Mouse (Mus musculus) stomach, postnatal 0 days (tissue): ENCODE measurements around the gene Pkp2. TPM values are rescaled to one million over a fixed set of nuclear protein-coding genes. Genes with fewer than 3 reads are reported as not detected.
A peak's percentile ranks its signal among the peaks of the same experiment; 100 is the strongest.
"Not testable (repeated sequence)": the region's sequence is repeated elsewhere in the genome, so short reads cannot be mapped to it uniquely, and the experiment has no call there.

Experiments
- ATAC-seq: fragments of 200-750 bp; cut with Nextera tagmentation; 2 replicates; pipeline ENCODE4 v1.8.0; 2017; ENCODE audit not compliant: low FRiP score, low TSS enrichment
- DNase-seq: peaks from one replicate; pipeline ENCODE4 v3.0.0-alpha.2; 2016; ENCODE audit warnings: low spot score
- H3K27ac ChIP-seq: fragments of 300-500 bp; sonication (generic); replicated peaks from 2 replicates; pipeline ENCODE4 v1.5.1; 2014; ENCODE audit warnings: mild to moderate bottlenecking, control low read depth
- H3K27me3 ChIP-seq: fragments of 300-500 bp; sonication (generic); 2 replicates; pipeline ENCODE4 v1.6.1; 2014; ENCODE audit warnings: low read length; ENCODE audit not compliant: control insufficient read depth, insufficient read depth
- H3K36me3 ChIP-seq: fragments of 300-500 bp; sonication (generic); 2 replicates; pipeline ENCODE4 v1.6.1; 2014; ENCODE audit warnings: low read length, mixed read lengths; ENCODE audit not compliant: control insufficient read depth, insufficient read depth
- H3K4me1 ChIP-seq: fragments of 300-500 bp; sonication (generic); replicated peaks from 2 replicates; pipeline ENCODE4 v1.6.1; 2014; ENCODE audit warnings: antibody characterized with exemption; ENCODE audit not compliant: control insufficient read depth, insufficient read depth
- H3K4me2 ChIP-seq: fragments of 300-500 bp; sonication (generic); replicated peaks from 2 replicates; pipeline ENCODE4 v1.6.1; 2014; ENCODE audit warnings: low read depth, mild to moderate bottlenecking, control low read depth, moderate library complexity
- H3K4me3 ChIP-seq: fragments of 300-500 bp; sonication (generic); 2 replicates; pipeline ENCODE4 v1.5.1; 2014; ENCODE audit warnings: low read depth, low read length, control low read depth
- H3K9ac ChIP-seq: fragments of 300-500 bp; sonication (generic); 2 replicates; pipeline ENCODE4 v1.6.1; 2014; ENCODE audit warnings: mild to moderate bottlenecking, low read length, control low read depth, mixed read lengths
- H3K9me3 ChIP-seq: fragments of 300-500 bp; sonication (generic); 2 replicates; pipeline ENCODE4 v1.6.1; 2016; ENCODE audit warnings: low read length; ENCODE audit not compliant: control insufficient read depth
- CTCF ChIP-seq: IDR thresholded peaks from 2 replicates; pipeline ENCODE4 v1.5.1; 2016; ENCODE audit warnings: antibody characterized with exemption, low read depth, mild to moderate bottlenecking, moderate library complexity
- EP300 ChIP-seq: optimal IDR thresholded peaks from 2 replicates; pipeline ENCODE3; 2016; ENCODE audit warnings: antibody characterized with exemption
- WGBS: fragments of 180-500 bp; shearing (Covaris S2); extraction: QIAGEN DNeasy Blood & Tissue Kit; methylation state at CpG from one replicate; pipeline ENCODE4 v1.1.7; 2014; 5-methylcytosine and 5-hydroxymethylcytosine counted together
- polyA plus RNA-seq: library from polyadenylated mRNA; unstranded; fragments of >200 nt; fragmentation: Nextera tagmentation; extraction: Ambion mirVana; gene quantifications from 2 replicates; pipeline ENCODE4 v1.2.1, GENCODE M21; 2015

Pkp2 gene
- 12.5 and 14.8 TPM in 2 replicates for polyA plus RNA-seq

DNA sequence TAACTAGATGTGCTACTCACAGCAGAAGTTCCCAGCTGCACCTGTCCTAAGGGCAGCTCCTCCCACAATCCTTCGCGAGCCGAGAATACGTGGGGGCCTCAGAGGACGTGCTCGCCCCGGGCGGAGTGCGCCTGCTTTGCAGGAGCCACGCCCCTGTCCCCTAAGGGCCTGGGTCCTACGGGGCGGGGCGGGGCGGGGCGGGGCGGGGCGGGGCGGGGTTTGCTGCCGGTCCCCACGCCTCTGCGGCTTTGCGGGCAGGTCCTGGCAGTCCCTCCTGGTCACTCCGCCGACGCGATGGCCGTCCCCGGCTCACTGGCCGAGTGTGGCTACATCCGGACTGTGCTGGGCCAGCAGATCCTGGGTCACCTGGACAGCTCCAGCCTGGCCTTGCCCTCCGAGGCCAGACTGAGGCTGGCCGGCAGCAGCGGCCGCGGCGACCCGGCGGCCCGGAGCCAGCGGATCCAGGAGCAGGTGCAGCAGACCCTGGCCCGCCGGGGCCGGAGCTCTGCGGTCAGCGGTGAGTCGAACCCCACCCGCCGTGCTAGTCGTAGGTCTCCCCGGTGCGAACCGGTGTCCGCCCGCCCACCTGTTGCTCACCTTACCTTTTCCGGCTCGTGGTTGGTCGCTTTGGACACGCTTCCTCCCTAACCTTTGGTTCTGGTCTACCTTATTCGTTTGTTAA is at the start of gene Pkp2:
Gene Pkp2, plus strand, starts transcription at position 240 of the 682 bp plus-strand sequence.
- ATAC-seq (peak; percentile 91), DNase-seq (peak; percentile 89)
- H3K4me2 ChIP-seq, result peak within 1 kb of the TSS; percentile 95
- peak within 1 kb of the TSS; percentile 70 for H3K9ac ChIP-seq
- peaks cover 2% of the 10 kb centered on the region; the same call in 1 of the 2 replicates for H3K4me1 ChIP-seq
- under 1% methylated on average over 59 of the region's 59 CpGs for WGBS
- H3K36me3 ChIP-seq, result no peaks in the 10 kb centered on the region
- TF ChIP-seq EP300 (no peak), CTCF (no peak)
- peak within 1 kb of the TSS; percentile 66 for H3K4me3 ChIP-seq
- no peaks in the 10 kb centered on the region for H3K9me3 ChIP-seq
- peak within 1 kb of the TSS; percentile 90 for H3K27ac ChIP-seq
- H3K27me3 ChIP-seq, result 0 out of 2 replicates have a peak, but pooled peaks cover 2% of the 10 kb centered on the region

DNA sequence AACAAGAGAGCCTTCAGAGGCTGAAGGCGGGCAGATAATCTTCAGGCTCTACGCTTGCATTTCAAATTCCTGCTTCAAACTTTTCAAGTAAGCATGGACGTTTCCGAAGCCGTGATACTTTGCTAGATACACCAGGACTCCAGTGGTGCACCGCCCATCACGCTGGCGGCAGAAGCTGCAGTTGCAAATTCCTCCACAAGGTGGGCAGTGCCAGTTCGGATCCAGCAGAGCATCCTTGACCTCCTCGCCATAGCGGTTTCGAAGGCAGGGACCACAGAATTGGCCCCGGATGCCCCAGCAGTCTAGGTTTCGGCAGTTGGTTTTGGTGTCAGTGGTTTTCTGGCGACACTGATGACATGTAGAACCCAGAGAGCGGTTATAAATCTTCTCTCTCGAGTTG is 15.7 kb upstream of the Pkp2 start:
- no peaks in the 10 kb centered on the region for H3K4me1 ChIP-seq
- no peaks in the 10 kb centered on the region for H3K27me3 ChIP-seq
- DNase-seq (no peak), ATAC-seq (no peak)
- H3K4me3 ChIP-seq, result no peak overlapping the region
- 67% methylated on average over 17 of the region's 17 CpGs for WGBS
- TF ChIP-seq CTCF, result peak; percentile 37; the same call in 1 of the 2 replicates
- TF ChIP-seq EP300, result no peak
- H3K36me3 ChIP-seq, result no peaks in the 10 kb centered on the region
- no peaks in the 10 kb centered on the region for H3K9me3 ChIP-seq
- H3K4me2 ChIP-seq, result no peak overlapping the region
- no peak overlapping the region for H3K9ac ChIP-seq
- no peak overlapping the region for H3K27ac ChIP-seq

DNA sequence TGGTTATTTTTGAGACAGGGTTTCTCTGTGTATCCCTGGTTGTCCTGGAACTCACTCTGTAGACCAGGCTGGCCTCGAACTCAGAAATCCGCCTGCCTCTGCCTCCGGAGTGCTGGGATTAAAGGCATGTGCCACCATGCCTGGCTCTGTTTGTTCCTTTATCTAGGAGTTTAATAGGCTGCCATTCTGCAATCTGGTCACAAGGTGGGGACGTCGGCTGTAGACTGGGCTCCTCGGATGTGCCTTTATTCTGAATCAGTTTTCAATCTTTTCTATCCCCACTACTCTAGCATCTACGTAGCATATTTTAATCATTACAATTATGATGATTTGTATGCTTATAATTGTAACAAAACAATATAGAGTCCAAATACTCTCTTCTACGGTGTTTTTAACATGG is 11.1 kb upstream of the Pkp2 start:
- not testable (repeated sequence) for H3K27me3 ChIP-seq, H3K36me3 ChIP-seq, H3K4me2 ChIP-seq, H3K9me3 ChIP-seq, H3K4me3 ChIP-seq, H3K4me1 ChIP-seq, H3K9ac ChIP-seq, H3K27ac ChIP-seq
- ATAC-seq (peak; percentile 81), DNase-seq (peak; percentile 54)
- 28% methylated on average over 8 of the region's 8 CpGs for WGBS
- TF ChIP-seq CTCF, result peak; percentile 85

DNA sequence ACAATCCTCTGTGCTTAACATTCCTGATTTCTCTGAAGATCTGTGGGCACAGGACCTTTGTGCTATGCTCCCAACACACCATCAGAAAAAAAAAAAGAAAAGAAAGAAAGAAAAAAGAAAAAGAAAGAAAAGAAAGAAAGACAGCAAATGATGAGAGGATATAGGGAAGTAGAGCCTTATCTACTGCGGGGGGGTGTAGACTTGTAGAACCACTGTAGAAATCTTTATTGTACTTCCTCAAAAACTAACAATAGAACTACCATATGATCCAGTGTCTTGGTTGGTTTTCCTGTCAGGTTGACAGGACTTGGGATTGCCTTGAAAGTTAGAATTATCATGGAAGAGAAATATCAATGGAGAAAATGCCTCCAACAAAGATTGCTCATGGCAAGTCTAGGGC is 8.5 kb upstream of the Pkp2 start:
- Histone ChIP-seq H3K27me3 (no peaks in the 10 kb centered on the region), H3K36me3 (no peaks in the 10 kb centered on the region), H3K4me2 (no peak overlapping the region), H3K4me1 (no peaks in the 10 kb centered on the region), H3K4me3 (no peak overlapping the region), H3K9me3 (no peaks in the 10 kb centered on the region), H3K9ac (no peak overlapping the region), H3K27ac (no peak overlapping the region)
- 83% methylated on average over 1 of the region's 1 CpGs for WGBS
- ATAC-seq, result no peak
- TF ChIP-seq EP300 (no peak), CTCF (no peak)
- DNase-seq, result no peak

DNA sequence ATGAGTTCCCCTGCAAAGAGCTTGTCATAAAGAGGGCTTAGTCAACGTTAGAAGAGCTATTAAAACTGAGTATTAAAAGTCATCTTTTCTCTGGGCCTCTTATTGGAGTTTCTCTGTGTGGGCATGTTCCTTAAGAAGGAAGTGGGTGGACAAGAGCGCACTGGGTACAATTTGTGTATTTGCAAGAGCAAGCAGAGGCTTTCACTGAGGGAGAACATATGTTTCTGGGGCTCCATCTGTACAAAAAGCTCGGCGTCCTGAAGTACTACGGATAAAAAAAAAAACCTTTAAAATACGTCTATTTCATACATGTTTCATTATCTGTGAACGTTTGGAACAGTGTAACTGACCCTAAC is 417 bp upstream of the Pkp2 start:
- H3K4me2 ChIP-seq, result peak overlapping the region; percentile 95
- no peaks in the 10 kb centered on the region for H3K9me3 ChIP-seq
- peak overlapping the region; percentile 66 for H3K4me3 ChIP-seq
- H3K27ac ChIP-seq, result peak overlapping the region; percentile 90; the same call in 1 of the 2 replicates
- H3K27me3 ChIP-seq, result 0 out of 2 replicates have a peak, but pooled peaks cover 2% of the 10 kb centered on the region
- ATAC-seq (no peak), DNase-seq (no peak)
- no peak for TF ChIP-seq CTCF
- TF ChIP-seq EP300, result no peak
- H3K36me3 ChIP-seq, result no peaks in the 10 kb centered on the region
- no peak overlapping the region for H3K9ac ChIP-seq
- 14% methylated on average over 7 of the region's 7 CpGs for WGBS
- H3K4me1 ChIP-seq, result peaks cover 2% of the 10 kb centered on the region; the same call in 1 of the 2 replicates

DNA sequence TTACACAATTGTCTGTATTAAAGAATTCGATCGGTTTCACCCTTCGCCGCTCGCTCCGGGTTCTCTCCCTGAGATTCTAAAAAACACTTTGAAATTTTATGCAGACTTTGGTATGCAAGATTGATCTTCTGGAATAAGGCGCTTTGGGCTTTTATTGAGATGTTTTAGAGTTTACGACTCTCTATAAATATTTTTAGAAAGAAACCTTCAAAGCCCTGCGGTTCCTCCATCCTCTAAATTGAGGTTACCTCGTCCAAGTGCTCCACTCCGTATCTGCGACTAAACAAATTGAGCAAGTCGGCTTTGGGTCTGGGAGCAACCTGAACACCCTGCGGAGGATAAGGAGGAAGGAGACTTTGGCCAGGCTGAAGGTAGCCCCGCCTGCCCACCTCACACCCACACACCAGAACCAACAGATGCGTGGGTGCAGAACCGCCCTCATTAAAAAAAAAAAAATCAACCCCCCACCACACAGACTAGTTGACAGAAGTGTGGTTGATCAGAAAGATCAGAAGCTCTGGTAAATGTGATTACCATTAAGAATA is 715 bp downstream of the Pkp2 start:
- TF ChIP-seq CTCF (no peak), EP300 (no peak)
- DNase-seq (peak; percentile 55), ATAC-seq (peak; percentile 56)
- 0 out of 2 replicates have a peak, but pooled peaks cover 2% of the 10 kb centered on the region for H3K27me3 ChIP-seq
- H3K4me3 ChIP-seq, result peak overlapping the region; percentile 66
- H3K4me2 ChIP-seq, result peak overlapping the region; percentile 95
- H3K36me3 ChIP-seq, result no peaks in the 10 kb centered on the region
- H3K9ac ChIP-seq, result peak overlapping the region; percentile 70
- 4% methylated on average over 17 of the region's 17 CpGs for WGBS
- no peaks in the 10 kb centered on the region for H3K9me3 ChIP-seq
- peaks cover 2% of the 10 kb centered on the region; the same call in 1 of the 2 replicates for H3K4me1 ChIP-seq
- peak overlapping the region; percentile 90; the same call in 1 of the 2 replicates for H3K27ac ChIP-seq
